Mouse (Mus musculus) cerebellum, adult 2 months (tissue): ENCODE measurements at regions not wholly inside any gene's neighbourhood (a gene's known extent, or its start where the extent isn't known, plus 50 kb on each side); places are given as distances from the start of the nearest gene placed in this dataset.

ENCODE experiments used
- CTCF ChIP-seq: fragments of 200-500 bp; IDR thresholded peaks from 2 replicates; pipeline ENCODE4 v1.5.1; 2011; ENCODE audit warnings: low read depth, mild to moderate bottlenecking, control low read depth, low read length, moderate library complexity, borderline replicate concordance; ENCODE audit not compliant: insufficient read depth
- POLR2A ChIP-seq: fragments of 200-500 bp; IDR thresholded peaks from 2 replicates; pipeline ENCODE4 v1.6.1; 2011; ENCODE audit warnings: low read length, control low read depth, borderline replicate concordance; ENCODE audit not compliant: insufficient read depth

DNA sequence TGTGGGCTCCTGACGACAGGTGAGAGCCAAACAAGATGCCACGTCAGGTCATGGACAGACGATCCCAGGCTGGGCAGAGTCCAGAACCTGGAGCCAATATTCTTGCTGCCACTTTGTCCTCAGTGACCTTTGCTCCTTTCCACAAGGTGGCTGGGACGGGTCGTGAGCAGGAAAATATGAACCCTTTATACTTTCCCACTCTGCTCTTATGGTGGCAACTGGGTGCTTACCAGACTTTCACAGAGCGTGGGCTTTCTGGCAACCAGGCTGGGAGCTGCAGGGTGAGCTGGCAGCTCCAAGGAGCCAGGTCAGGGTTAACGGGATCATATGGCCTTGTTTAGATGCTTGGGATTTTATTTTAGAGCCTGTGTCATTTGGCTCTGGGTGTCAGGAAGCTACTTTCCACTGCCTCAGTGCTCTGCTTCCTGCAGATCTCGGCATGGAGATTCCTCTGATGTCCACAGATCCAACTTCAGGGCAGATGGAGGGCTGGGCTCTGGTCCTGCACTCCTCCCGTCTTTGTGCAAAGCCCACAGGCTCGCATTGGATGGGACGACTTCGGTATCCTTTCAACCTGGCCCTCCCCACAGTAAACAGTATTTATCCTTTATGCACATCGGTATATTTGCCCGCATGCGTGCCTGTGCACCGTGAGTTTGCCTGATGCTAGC, 143.9 kb downstream of the Unc5cl start:
- TF ChIP-seq CTCF (no peak), POLR2A (peak; percentile 32; the same call in 1 of the 2 replicates)
